Mouse (Mus musculus): ENCODE measurements around the gene Slc25a38.

The Slc25a38 gene

GRCm38 (mm10) chr9:120134529-120135160 is 24.5 kb downstream of the Slc25a38 start:
- no peak overlapping the region for H3K4me3 ChIP-seq (replicated peaks; ENCODE audit: low read length)
- TF ChIP-seq POU5F1 (IDR thresholded peaks at IDR 0.05; ENCODE audit: borderline replicate concordance, low read length): no peak
- no peak for TF ChIP-seq NANOG (IDR thresholded peaks at IDR 0.05; ENCODE audit: borderline replicate concordance, low read length)
- TF ChIP-seq CTCF (conservative IDR thresholded peaks at IDR 0.05; ENCODE audit: low read length): no peak
- H3K36me3 ChIP-seq (ENCODE audit: insufficient read depth, low read length): peaks cover 45% of the 10 kb centered on the region
- peaks cover 67% of the 10 kb centered on the region for H3K4me1 ChIP-seq (replicated peaks; ENCODE audit: low read depth, low read length)
- H3K27me3 ChIP-seq (ENCODE audit: insufficient read depth, low read length): no peaks in the 10 kb centered on the region
- 0 out of 2 replicates have a peak, but pooled peaks cover under 1% of the 10 kb centered on the region for H3K9me3 ChIP-seq (ENCODE audit: low read length)

- no peak for TF ChIP-seq CTCF (conservative IDR thresholded peaks at IDR 0.05; ENCODE audit: low read length)
- TF ChIP-seq NANOG (IDR thresholded peaks at IDR 0.05; ENCODE audit: borderline replicate concordance, low read length): no peak
- TF ChIP-seq POU5F1 (IDR thresholded peaks at IDR 0.05; ENCODE audit: borderline replicate concordance, low read length): no peak
- H3K27me3 ChIP-seq (ENCODE audit: insufficient read depth, low read length): no peaks in the 10 kb centered on the region
- H3K9me3 ChIP-seq (ENCODE audit: low read length): peaks cover 6% of the 10 kb centered on the region; the same call in 1 of the 2 replicates
- H3K36me3 ChIP-seq (ENCODE audit: insufficient read depth, low read length): peaks cover 36% of the 10 kb centered on the region
- H3K4me1 ChIP-seq (replicated peaks; ENCODE audit: low read depth, low read length): peaks cover 60% of the 10 kb centered on the region
- peak overlapping the region; percentile 45 for H3K4me3 ChIP-seq (replicated peaks; ENCODE audit: low read length)
Measured at GRCm38 (mm10) chr9:120135454-120135853, 25.3 kb downstream of the Slc25a38 start.

DNA sequence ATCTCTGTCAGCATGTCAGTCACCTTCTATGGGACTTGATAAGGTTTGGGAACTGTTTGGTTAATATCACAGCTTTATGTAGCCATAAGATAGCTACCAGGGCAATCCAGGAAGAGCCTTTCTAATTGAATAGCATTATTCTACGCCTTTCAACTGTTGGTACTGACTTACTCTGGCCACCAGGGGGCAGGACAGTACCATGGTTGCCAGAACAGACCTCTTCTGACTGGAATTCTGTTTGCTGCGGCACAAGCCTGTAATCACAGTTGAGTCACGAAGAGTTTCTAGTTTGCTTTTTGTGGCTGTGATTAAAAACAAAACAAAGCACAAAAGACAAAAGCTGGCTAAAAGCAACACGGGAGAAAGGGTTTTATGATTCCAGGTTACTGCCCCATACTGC is 30.5 kb downstream of the Slc25a38 start:
- Histone ChIP-seq H3K4me1 (replicated peaks; ENCODE audit: low read depth, low read length) (peaks cover 11% of the 10 kb centered on the region), H3K36me3 (ENCODE audit: insufficient read depth, low read length) (no peaks in the 10 kb centered on the region), H3K9me3 (ENCODE audit: low read length) (peaks cover 6% of the 10 kb centered on the region; the same call in 1 of the 2 replicates), H3K27me3 (ENCODE audit: insufficient read depth, low read length) (no peaks in the 10 kb centered on the region), H3K4me3 (replicated peaks; ENCODE audit: low read length) (no peak overlapping the region)
- TF ChIP-seq POU5F1 (IDR thresholded peaks at IDR 0.05; ENCODE audit: borderline replicate concordance, low read length): no peak
- TF ChIP-seq CTCF (conservative IDR thresholded peaks at IDR 0.05; ENCODE audit: low read length): peak; percentile 73
- TF ChIP-seq NANOG (IDR thresholded peaks at IDR 0.05; ENCODE audit: borderline replicate concordance, low read length): no peak

- H3K4me3 ChIP-seq (replicated peaks; ENCODE audit: low read length): no peak overlapping the region
Measured at GRCm38 (mm10) chr9:120144474-120144873, 34.3 kb downstream of the Slc25a38 start.

DNA sequence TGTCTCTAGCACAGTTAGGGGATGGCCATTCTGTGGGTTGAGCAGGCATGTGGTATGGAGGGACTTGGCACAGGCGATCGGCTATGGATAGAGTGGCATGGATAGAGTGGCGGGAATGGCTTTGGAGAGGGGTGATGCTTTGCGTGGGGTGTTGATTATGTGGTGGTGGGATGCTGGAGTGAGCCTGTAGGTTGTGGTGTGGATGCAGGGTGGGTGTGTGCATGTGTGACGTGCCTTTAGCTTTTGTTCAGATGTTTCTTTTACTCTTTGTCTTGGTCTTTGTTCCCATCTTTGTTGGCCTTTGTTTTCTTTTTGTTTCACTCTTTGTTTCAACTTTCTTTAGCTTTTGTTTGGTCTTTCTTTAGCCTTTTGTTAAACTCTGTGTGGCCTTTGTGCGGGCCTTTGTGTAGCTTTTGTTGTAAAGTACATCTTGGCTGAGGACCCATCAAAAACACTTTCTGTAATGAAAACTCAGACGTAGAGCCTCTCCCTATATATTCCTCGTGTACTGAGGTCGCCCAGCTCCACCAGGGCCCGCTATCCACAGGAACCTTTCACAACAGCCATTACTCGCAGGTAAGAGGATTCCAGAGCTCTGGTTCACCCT is 39.2 kb downstream of the Slc25a38 start, which contains the start of gene Mobp:
Mobp (plus strand) TSS at position 486 of the 607 bp plus-strand sequence.
- Histone ChIP-seq H3K36me3 (ENCODE audit: insufficient read depth, low read length) (no peaks in the 10 kb centered on the region), H3K9me3 (ENCODE audit: low read length) (no peaks in the 10 kb centered on the region), H3K4me1 (replicated peaks; ENCODE audit: low read depth, low read length) (peaks cover 65% of the 10 kb centered on the region), H3K4me3 (replicated peaks; ENCODE audit: low read length) (peak within 1 kb of the TSS; percentile 60), H3K27me3 (ENCODE audit: insufficient read depth, low read length) (peaks cover 3% of the 10 kb centered on the region; the same call in 1 of the 2 replicates)
- TF ChIP-seq POU5F1 (IDR thresholded peaks at IDR 0.05; ENCODE audit: borderline replicate concordance, low read length) (no peak), NANOG (IDR thresholded peaks at IDR 0.05; ENCODE audit: borderline replicate concordance, low read length) (peak; percentile 100)

More at GRCm38 (mm10) chr9:120144474-120144873, 34.3 kb downstream of the Slc25a38 start:
- no peaks in the 10 kb centered on the region for H3K36me3 ChIP-seq (ENCODE audit: insufficient read depth, low read length)
- TF ChIP-seq POU5F1 (IDR thresholded peaks at IDR 0.05; ENCODE audit: borderline replicate concordance, low read length): no peak
- no peak for TF ChIP-seq CTCF (conservative IDR thresholded peaks at IDR 0.05; ENCODE audit: low read length)
- no peak for TF ChIP-seq NANOG (IDR thresholded peaks at IDR 0.05; ENCODE audit: borderline replicate concordance, low read length)
- H3K27me3 ChIP-seq (ENCODE audit: insufficient read depth, low read length): peaks cover 3% of the 10 kb centered on the region; the same call in 1 of the 2 replicates
- peaks cover 6% of the 10 kb centered on the region; the same call in 1 of the 2 replicates for H3K9me3 ChIP-seq (ENCODE audit: low read length)
- peaks cover 19% of the 10 kb centered on the region for H3K4me1 ChIP-seq (replicated peaks; ENCODE audit: low read depth, low read length)

DNA sequence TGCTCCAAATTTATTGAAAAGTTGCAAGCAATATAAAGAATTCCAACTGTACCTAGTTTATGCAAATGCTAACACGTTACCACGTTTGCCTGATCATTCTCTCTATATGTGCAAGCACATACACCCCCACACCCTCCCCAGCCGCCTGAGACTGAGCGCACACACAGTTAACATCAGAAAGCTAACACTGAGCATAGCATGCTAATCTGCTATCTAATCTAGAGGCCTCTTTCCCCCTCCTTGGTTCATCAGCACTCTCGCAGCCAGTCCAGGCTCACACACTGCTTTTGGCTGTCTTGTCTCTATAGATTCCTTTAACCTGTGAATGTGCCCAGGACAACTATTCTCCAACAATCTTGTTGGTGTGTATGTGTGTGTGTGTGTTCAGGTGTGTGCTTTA is 41.0 kb downstream of the Slc25a38 start:
- no peak for TF ChIP-seq POU5F1 (IDR thresholded peaks at IDR 0.05; ENCODE audit: borderline replicate concordance, low read length)
- no peak for TF ChIP-seq NANOG (IDR thresholded peaks at IDR 0.05; ENCODE audit: borderline replicate concordance, low read length)
- TF ChIP-seq CTCF (conservative IDR thresholded peaks at IDR 0.05; ENCODE audit: low read length): no peak
- H3K4me3 ChIP-seq (replicated peaks; ENCODE audit: low read length): peak overlapping the region; percentile 45; the same call in 1 of the 2 replicates
- H3K36me3 ChIP-seq (ENCODE audit: insufficient read depth, low read length): peaks cover 10% of the 10 kb centered on the region
- no peaks in the 10 kb centered on the region for H3K9me3 ChIP-seq (ENCODE audit: low read length)
- peaks cover 80% of the 10 kb centered on the region for H3K4me1 ChIP-seq (replicated peaks; ENCODE audit: low read depth, low read length)
- H3K27me3 ChIP-seq (ENCODE audit: insufficient read depth, low read length): peaks cover 3% of the 10 kb centered on the region; the same call in 1 of the 2 replicates

DNA sequence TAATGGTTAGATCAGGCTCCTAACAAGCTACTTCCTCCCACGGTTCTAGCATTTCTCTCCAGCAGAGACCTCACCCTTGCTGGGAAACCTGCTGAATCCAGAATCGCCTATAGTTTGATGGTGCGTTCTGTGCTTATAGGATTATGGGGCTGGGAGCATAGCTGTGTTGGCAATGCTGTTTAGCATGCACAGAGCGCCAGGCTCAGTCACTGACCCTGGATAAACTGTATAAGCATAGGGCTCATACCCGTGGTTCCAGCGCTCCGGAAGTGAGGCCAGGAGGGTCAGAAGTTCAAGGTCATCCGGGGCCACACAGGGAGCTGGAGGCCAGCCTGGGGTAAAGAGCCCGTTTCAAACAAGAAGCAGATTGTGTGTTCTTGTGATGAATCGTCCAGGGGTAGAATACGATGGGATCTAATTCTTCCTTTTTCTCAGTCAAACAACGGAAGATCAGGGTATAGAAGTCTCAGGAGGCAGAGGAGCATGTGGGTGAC is 41.8 kb downstream of the Slc25a38 start:
- peaks cover 86% of the 10 kb centered on the region for H3K4me1 ChIP-seq (replicated peaks; ENCODE audit: low read depth, low read length)
- TF ChIP-seq CTCF (conservative IDR thresholded peaks at IDR 0.05; ENCODE audit: low read length) (no peak), NANOG (IDR thresholded peaks at IDR 0.05; ENCODE audit: borderline replicate concordance, low read length) (peak; percentile 53; the same call in 1 of the 2 replicates)

DNA sequence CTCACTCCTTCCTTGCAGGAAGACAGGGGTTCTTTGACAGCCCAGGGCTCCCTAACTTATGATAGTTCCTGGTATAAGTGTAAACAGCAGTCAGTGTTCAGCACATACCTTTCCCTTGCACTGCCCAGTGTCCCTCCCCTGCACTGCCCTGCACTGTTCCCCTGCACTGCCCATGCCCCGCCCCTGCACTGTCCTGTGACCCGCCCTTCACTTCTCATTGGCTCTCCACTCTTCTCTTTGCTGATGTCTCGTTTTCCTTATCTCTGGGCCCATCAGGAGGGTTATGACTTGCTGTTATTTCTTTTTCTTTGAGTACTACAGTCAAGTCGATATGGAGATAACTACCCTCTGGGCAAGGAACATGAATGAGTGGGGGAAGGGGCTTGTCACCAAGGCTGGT is 47.9 kb downstream of the Slc25a38 start:
- Histone ChIP-seq H3K4me3 (replicated peaks; ENCODE audit: low read length) (no peak overlapping the region), H3K4me1 (replicated peaks; ENCODE audit: low read depth, low read length) (peaks cover 51% of the 10 kb centered on the region), H3K36me3 (ENCODE audit: insufficient read depth, low read length) (peaks cover 15% of the 10 kb centered on the region), H3K27me3 (ENCODE audit: insufficient read depth, low read length) (no peaks in the 10 kb centered on the region), H3K9me3 (ENCODE audit: low read length) (no peaks in the 10 kb centered on the region)
- TF ChIP-seq POU5F1 (IDR thresholded peaks at IDR 0.05; ENCODE audit: borderline replicate concordance, low read length): no peak
- no peak for TF ChIP-seq CTCF (conservative IDR thresholded peaks at IDR 0.05; ENCODE audit: low read length)
- TF ChIP-seq NANOG (IDR thresholded peaks at IDR 0.05; ENCODE audit: borderline replicate concordance, low read length): no peak

More for the DNA sequence above, 41.8 kb downstream of the Slc25a38 start:
- peaks cover 15% of the 10 kb centered on the region for H3K36me3 ChIP-seq (ENCODE audit: insufficient read depth, low read length)
- H3K4me3 ChIP-seq (replicated peaks; ENCODE audit: low read length): peak overlapping the region; percentile 45; the same call in 1 of the 2 replicates
- H3K27me3 ChIP-seq (ENCODE audit: insufficient read depth, low read length): peaks cover 3% of the 10 kb centered on the region; the same call in 1 of the 2 replicates
- H3K9me3 ChIP-seq (ENCODE audit: low read length): no peaks in the 10 kb centered on the region
